Mouse (Mus musculus) embryo, embryonic 9.5 days (tissue): Measurements from ENCODE around the gene Lhfp.
"Not testable (repeated sequence)": the region's sequence is repeated elsewhere in the genome, so short reads cannot be mapped to it uniquely, and the experiment has no call there.

Source experiments
- DNase-seq: peaks from one replicate; pipeline ENCODE4 v3.0.0-alpha.2; 2017; ENCODE audit errors: extremely low spot score

Gene Lhfp

DNA sequence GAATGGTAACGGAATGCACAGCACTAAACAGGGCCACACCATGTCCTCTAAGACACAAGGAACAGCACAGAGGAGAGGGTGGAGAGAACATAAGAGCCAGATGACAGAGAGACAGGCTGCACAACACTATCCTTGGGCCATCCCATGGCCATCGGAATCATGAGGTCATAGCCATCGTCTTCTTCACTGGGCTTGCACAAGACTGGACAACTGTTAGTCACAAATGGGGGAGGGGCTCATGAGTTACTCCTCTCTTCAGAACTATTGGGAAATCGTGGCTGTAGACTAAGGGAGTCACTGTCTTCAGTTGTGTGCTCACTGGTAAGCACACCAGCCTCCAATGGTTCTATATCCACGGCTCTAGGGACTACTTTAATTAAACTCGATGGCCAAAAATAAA lies 224.8 kb downstream of the Lhfp start:
- no peak for DNase-seq

DNA sequence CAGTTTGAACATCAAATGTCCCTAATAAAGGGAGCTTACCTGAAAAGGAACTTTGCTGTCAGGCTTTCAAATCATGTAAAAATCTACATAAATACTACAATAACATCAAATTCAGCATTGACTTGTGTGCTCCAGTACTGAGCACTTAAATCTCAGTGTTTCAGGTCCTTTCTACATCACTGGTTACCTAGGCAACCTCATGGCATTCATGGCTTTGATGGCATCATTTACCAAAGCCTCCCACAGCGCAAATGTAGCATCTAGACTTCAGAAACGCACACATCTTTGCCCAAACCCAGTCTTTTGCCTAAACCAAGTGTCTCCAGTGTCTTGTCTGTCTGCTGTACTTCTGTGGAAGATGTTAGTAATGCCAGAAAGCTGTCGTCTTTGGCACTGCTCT lies 225.7 kb downstream of the Lhfp start:
- no peak for DNase-seq

DNA sequence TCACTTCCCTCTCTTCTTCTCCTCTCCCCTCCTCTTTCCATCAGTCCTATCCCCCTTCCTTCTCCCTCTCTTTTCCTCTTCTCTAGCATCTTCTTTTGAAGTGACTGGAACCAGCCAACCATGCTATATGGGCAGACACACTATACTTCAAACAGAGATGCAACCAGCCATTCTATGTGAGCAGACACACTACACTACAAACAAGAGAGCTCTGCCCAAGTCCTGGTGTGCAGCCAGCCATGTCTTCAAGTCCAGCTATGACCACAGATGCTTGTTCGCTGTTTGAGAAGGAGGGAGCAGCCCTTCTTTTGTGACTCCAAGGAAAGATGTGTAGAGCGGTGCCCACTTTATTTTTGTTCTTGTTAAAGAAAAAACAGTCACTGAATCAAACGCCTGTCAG lies 231.9 kb downstream of the Lhfp start:
- no peak for DNase-seq

DNA sequence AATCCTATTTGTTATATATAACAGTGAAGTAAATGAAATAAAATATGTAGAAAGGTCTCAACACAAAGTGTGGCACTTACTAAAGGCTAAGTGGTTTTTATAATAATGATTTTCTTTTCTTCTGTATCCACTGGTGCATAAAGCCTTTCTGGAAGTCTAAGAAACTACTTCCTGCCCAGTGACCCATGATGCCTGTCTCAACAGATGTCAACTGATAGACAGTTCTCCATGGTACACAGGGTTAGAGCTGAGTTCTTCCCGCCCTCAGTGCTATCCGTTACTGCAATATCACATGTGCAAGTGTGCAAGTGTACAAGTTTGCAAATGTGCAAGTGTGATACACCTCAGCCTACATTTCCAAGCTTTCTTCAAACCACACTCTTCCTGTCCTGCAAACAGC lies 236.7 kb downstream of the Lhfp start:
- no peak for DNase-seq

DNA sequence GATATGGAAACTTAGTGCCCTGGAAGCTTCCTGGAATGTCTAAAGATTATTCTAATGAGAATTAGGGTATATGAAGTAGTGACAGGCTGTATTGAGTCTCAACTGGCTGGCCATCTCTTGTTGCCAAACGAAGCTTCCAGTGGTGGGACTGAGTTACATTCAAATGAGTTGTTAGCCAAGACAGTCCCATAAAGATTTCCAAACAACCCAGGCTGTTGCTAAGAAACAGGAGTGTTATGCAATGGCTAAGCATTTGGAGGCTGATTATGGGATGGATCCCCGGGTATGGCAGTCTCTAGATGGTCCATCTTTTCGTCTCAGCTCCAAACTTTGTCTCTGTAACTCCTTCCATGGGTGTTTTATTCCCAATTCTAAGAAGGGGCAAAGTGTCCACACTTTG lies 240.7 kb downstream of the Lhfp start:
- DNase-seq: not testable (repeated sequence)

DNA sequence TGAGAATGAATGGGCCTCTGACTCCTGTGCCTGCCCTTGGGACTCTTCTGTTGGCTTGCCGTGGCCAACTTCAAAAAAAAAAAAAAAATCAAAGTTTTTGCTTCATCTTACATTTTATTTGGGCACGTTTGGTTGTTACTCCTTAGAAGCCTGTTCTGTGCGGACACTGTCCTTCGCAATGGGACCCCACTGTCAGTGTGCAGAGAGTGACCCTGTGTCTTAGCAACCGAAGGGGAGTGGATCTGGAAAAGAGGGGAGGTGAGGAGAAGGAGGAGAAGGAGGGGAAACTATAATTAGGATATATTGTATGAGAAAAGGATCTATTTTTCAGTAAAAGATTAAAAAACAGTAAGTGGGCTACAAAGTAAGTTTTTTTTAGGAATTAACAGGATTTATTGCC lies 242.7 kb downstream of the Lhfp start:
- DNase-seq: no peak

DNA sequence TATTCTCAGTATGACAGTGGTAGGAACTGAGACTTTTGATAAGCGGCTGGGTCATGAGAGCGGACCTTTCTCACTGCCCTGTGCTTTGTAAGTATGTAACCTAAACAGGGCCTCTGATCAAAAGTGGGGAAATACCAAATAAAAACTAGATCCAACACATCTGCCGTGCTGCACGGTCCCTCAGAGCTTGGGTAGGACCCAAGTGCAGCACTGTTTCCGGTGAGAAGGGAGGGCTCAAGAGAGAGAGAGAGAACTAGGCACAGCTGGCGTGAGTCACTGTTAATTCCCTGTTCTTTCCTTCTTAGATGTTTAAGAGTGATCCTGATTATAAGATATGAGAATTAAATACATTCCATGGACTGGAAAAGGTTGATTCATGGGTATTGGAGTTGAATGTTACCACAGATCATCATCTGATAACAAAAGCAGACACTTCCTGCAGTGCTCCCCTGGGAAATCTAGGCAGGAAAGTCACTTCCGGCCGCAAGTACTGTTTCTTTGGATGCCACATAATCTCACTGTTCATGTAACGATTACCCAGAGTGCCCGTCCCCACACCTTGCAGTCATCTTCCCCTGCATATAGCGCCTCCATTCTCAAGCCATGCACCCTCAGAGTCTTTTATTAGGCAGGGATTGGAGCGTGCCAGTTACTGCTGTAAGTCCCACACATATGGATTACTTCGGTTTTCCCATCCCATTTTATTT lies 243.3 kb downstream of the Lhfp start:
- no peak for DNase-seq

DNA sequence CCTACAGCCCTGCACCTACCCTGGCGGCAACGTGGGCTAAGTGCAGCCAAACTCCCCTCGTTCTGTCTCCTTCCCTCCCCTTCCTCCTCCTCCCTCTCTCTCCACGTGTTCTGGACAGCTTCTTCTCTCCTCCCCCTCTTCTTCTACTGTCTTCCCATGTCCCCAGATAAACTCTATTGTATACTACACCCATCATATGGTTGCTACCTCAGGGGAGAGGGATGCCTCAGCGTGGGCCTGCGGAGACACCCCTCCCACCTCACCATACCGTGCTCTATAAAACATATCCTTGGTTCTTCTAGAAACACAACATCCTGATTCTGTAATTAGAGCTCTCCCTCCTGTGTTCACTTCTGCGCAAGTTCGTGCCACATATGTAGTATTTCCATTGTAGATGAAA lies 247.3 kb downstream of the Lhfp start:
- DNase-seq: no peak

DNA sequence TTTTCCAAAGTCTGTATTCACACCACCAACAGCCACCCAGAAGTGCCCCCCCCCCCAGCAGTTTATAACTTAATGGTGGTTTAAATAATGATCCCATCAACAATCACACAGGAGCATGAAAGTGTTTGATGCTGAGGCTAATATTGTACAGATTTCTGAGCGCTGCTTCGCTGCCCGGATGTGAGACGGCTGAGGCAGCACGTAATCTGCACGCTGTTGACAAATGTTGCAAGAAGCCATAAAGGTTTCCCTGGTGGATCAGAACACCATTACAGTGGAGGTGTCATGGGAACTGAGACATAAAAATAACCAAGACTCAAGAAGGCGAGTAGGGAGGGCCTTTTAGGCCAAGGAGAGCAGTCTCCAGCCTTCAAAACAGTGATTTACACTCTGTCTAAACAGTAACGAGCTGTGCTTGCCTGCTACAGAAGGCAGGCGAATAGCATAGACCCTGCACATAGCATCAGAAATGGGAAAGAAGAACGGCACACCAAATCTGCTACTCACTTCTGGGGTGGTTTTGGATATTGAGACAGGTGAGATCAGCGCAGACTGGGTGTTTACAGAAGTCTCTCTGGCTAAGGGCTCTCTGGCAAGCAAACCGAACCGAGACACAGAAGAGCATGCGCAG lies 248.4 kb downstream of the Lhfp start:
- no peak for DNase-seq

DNA sequence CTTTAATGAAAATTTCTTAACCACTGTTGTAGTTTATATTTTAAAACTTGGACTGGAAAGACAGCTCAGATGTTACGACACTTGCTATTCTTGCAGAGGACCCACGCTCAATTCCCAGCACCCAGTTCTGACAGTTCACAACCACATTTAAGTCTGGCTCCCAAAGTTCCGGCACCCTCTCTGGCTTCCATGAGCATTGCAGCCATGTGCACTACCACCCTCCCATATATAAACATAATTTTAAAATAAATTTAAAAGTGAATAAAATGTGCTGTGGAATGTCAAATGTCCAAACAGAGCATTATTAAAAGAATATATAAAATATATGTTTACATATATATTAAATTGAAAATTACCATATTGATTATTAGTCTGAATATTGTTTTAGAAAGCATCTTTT lies 249.9 kb downstream of the Lhfp start:
- DNase-seq: no peak

DNA sequence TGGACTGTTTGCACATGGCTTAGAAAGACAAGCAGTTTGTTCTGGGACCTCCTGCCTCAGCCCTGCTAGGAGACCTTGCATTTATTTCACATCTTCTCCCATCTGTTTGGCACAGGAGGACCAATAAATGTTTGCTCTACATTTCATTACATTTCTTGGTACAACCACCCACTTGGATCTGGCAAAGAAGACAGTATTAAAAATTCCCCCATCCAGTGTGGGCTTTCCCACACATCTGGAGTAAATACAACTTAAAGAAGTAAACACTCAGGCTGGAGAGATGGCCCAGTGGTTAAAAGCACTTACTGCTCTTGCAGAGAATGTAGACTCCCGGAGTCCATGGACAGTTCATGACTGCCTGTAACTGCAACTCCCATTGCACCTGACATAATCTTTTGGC lies 250.6 kb downstream of the Lhfp start:
- DNase-seq: no peak

DNA sequence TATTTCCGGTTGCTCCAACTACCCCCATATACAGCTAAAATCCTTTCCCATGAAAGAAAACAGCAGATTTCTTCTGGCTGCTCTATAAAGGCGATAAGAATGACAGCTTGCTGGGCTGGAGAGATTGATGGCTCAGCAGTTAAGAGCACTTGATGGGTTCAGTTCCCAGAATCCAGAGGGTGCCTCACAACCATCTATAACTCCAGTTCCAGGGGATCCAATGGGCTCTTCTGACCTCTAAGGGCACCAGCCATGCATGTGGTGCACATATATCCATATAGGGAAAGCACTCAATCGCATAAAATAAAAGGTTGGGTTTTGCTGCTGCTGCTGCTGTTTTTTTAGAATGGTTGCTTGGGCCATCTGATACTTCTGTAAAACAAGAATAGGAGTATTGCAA lies 251.1 kb downstream of the Lhfp start:
- no peak for DNase-seq

DNA sequence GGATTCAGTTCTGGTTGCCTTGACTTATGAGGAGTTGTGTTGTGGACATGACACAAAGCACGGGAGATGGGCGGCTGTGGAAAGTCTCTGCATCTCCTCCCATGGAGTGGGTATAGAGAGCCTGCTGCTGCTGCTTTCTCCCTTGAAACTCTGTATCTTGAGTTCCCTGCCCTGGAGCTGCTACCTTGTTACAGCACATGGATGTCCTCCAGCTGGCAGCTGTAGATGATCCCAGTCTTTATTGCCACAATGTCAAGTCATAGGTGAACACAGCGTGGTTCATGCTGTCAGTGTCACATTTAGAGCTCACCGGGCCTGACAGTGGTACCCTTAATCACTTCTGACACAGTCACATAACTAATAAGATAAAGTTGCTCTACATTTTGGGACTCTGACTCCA lies 251.7 kb downstream of the Lhfp start:
- DNase-seq: no peak

DNA sequence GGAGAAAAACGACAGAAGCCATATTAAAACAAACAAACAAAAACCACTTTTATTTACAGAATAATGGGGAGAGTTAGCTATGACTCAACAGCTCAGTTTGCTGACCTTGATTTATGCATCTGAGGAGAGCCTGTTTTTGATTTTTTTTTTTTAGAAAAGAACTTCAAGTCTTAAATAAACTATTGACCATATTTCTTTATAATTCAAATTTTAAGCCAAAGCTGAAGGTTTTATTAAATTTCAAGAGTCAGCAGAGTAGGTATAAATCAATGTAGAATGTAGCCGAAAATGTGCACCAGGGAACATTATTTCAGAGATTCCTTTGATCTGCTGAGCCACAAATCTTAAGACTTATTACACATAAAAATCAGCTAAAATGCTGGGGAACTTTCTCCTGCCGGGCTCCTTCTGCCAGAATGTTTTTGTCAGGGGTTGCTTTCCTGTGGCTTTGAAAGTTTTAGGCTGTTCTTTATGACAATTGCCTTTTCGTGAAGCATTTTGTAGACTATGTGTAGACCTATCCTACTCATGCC lies 252.6 kb downstream of the Lhfp start:
- DNase-seq: no peak

DNA sequence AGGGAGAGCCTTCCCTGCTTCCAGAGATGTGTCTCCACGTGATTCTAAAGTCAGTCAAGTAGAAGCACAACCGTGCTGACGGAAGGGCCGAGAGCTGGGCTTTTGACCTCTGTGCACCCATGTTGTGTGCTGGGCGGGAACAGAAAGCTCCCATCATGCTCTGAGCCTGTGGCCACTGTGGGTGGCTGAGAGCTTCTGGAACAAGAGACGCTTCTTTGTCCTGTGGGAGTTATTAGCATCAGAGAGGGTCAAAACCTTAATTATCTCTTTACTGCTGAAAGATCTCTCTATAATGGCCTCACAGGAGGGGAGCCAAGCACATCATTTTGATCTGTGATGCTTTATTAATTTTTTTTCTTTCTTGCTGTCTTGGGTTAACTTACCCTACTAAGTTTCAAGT lies 253.5 kb downstream of the Lhfp start:
- DNase-seq: no peak

DNA sequence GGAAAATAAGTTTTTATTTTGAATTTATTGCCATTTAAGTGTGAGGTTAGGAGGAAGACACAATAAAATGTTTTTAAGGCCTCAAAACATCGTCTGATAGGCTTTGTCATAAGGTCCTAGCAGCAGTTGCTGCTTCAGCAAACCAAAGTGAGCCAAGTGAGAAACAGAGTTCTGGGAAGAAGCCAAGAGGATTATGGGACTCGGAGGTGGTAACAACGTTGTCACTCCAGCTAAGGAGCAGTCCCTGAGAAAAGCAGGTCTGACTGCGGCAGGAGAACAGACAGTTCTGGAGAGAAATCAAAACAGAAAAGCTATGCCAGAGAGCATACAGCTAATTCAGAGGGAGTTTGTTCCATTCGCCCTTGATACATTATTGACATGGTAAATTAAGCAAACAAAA lies 260.5 kb downstream of the Lhfp start:
- DNase-seq: no peak

DNA sequence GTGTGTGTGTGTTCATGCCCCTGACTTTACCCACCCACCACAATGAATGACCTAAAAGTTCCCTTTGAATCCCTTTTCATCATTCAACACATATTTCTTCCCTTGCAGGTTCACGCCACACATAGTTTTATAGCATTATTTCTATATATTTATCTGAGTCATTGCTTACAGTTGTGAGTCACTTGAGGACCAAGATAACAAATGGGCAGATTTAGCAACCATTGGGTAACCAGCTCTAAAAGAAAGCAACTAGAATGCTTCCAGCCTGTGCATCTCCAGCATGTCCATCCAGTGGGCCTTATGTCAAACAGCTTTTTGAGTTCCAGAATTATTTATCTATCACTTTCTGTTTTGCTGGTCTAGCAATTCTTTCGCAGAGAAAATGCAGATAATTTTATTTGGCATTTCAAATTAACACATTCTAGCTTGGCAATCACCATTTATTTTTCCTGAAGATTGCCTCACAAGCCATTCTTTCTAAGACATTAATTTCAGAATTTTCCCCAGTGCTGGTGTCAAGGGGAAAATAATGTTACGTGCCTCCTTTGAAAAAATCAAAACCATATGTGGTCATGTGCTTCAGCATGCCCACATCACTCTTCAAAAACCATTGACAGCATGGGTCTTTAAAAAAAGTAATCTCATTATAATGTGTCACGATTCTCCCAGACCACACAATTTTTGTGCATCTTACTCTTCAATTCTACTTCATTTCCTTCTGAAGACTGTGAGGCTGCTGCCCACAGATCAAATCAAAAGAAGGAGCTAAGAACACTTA lies 263.0 kb downstream of the Lhfp start:
- no peak for DNase-seq

DNA sequence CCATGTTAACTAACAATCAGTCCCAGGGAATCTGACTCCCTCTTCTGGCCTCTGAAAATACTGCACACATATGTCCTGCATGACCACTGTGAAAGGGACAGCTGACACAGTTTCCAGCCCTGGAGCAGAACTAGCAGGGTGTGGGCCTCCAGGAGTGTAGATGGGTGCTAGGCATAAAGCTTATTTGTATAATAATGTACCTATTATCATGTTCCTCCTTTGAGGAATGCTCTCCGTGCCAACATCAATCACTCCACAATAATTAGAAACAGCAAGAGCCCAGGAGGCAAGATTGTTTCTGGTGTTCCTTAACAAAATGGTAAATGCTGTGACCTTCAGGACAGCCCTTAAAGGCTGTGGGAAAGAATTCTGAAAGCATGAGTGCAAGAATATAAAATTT lies 264.5 kb downstream of the Lhfp start:
- no peak for DNase-seq

DNA sequence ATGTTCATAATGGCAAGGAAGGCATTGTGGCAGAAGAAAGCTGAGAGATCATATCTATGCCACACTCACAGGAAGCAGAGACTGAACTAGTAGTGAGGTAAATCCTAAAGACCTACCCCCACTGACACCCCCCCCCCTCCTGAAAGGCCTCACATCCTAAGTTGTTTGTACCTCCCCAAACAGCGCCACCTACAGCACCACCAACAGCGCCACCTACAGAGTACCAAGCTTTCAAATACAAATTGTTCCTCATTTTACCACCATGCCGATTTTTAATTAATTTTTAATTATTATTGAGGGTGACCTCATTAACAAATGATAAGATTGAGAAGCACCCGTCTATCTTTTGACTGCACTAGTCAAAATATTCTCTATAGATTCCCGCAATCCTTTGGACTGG lies 267.3 kb downstream of the Lhfp start:
- no peak for DNase-seq

DNA sequence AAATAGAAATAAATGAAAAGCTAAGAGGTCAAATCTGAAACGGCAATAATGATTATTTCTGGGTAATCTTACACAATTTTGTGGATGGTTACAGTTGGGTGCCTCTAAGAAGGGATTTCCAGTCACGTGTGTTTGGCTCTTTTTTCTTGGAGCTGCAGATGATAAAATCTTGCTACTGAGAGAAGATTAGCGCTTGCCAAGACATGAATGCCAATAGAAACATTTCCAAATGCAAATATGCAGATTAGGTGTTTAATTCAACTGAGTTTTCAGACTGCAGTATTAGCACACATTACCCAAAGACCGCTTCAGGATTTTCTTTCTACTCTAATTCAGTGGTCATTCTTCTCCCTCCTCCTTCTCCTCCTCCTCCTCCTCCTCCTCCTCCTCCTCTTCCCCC lies 268.8 kb downstream of the Lhfp start:
- no peak for DNase-seq

DNA sequence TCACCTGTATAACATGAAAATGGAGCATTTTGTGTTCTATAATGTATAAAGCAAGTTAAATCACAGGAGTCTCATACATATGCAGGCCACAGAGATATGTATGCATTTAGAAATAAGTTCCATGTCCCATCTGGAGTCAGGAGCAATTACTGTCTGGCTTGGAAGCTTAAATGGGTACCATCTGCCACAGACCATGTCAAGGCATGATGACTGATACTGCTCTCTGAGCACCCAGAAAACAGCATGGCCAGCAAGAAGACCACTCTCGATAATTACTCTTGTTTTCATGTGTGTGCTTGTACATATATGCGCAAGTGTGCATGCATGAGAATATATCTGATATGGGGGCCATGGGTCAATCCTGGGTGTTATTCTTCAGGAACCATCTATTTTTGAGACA lies 269.3 kb downstream of the Lhfp start:
- DNase-seq: no peak
